Comparison of ENCODE assay signal across 8 mouse cellular contexts in genomic region chr17:26916711-26917482, GRCm38 (mm10). TPM values are rescaled to one million over a fixed set of nuclear protein-coding genes. Genes with fewer than 3 reads are reported as not detected.
A peak's percentile ranks its signal among the peaks of the same experiment; 100 is the strongest.
DNase-seq lines count a peak whose midpoint lies in the region; ATAC-seq and TF ChIP-seq lines count a peak whose summit lies in the region.

Kifc5b (plus strand) TSS chr17:26917091.

- peak within 1 kb of the TSS; percentile 83 for H3K4me3 ChIP-seq in hindbrain, embryonic 10.5 days
- H3K4me3 ChIP-seq in lung, postnatal 0 days (ENCODE audit: low read depth, low read length) = peak within 1 kb of the TSS; percentile 61

- H3K4me2 ChIP-seq in lung, postnatal 0 days (replicated peaks; ENCODE audit: low read depth, low read length) = peak within 1 kb of the TSS; percentile 81

- ATAC-seq in frontal cortex, adult (ENCODE audit: low TSS enrichment) = peak; percentile 100
- ATAC-seq in lung, postnatal 0 days = peak; percentile 100

- TF ChIP-seq CTCF in lung, postnatal 0 days (IDR thresholded peaks at IDR 0.05) = peak; percentile 100

- H3K4me1 ChIP-seq in hindbrain, embryonic 10.5 days (replicated peaks) = peaks cover 13% of the 10 kb centered on the region
- H3K4me1 ChIP-seq in lung, postnatal 0 days (ENCODE audit: insufficient read depth, low read depth, low read length) = no peaks in the 10 kb centered on the region

- no peak within 1 kb of the TSS for H3K9ac ChIP-seq in lung, postnatal 0 days (replicated peaks; ENCODE audit: low read depth)

- peak within 1 kb of the TSS; percentile 92 for H3K27ac ChIP-seq in hindbrain, embryonic 10.5 days
- no peak within 1 kb of the TSS for H3K27ac ChIP-seq in lung, postnatal 0 days (ENCODE audit: low read length)

- peak; percentile 100 for DNase-seq in MN1 (ENCODE audit: low spot score)
- DNase-seq in cerebellum, adult 9-10 months = peak; percentile 100
- DNase-seq in hindbrain, embryonic 10.5 days (ENCODE audit: low spot score) = peak; percentile 100
- DNase-seq in layer of hippocampus, adult 9-11 months = peak; percentile 99
- DNase-seq in lung, postnatal 0 days (ENCODE audit: low spot score) = peak; percentile 99
- DNase-seq in ovary, postnatal 14 days (ENCODE audit: low spot score) = peak; percentile 100
- peak; percentile 99 for DNase-seq in thymus, postnatal 14 days

- H3K36me3 ChIP-seq in hindbrain, embryonic 10.5 days = peaks cover 16% of the 10 kb centered on the region
- H3K36me3 ChIP-seq in lung, postnatal 0 days (ENCODE audit: insufficient read depth, low read length) = no peaks in the 10 kb centered on the region

- H3K9me3 ChIP-seq in hindbrain, embryonic 10.5 days = no peaks in the 10 kb centered on the region
- no peaks in the 10 kb centered on the region for H3K9me3 ChIP-seq in lung, postnatal 0 days (ENCODE audit: low read length)

- no peak for TF ChIP-seq EP300 in lung, postnatal 0 days (IDR thresholded peaks at IDR 0.05)

- WGBS in hindbrain, embryonic 10.5 days = under 1% methylated on average over 72 of the region's 72 CpGs
- under 1% methylated on average over 55 of the region's 72 CpGs for WGBS in lung, postnatal 0 days

- H3K27me3 ChIP-seq in hindbrain, embryonic 10.5 days (ENCODE audit: insufficient read depth, poor library complexity, severe bottlenecking) = no peaks in the 10 kb centered on the region
- no peaks in the 10 kb centered on the region for H3K27me3 ChIP-seq in lung, postnatal 0 days (replicated peaks; ENCODE audit: insufficient read depth, low read length)

RNA-seq across cellular contexts. Expression of gene Kifc5b, which starts in this region (rescaled TPM):
- polyA plus RNA-seq in hindbrain, embryonic 10.5 days (2016; fragmentation: Nextera tagmentation; extraction: Ambion mirVana) = 9.2 and 12.0 TPM in 2 replicates
- 0.35 and 0.44 TPM in 2 replicates for polyA plus RNA-seq in lung, postnatal 0 days (2015; fragmentation: Nextera tagmentation; extraction: Ambion mirVana)

Comparison
In these comparisons a context has a peak if more than half of its experiments do, and no peak if none do; other contexts are left out.
1. Peak in DNase-seq, ATAC-seq, H3K4me3 ChIP-seq and H3K4me2 ChIP-seq in lung, postnatal 0 days; RNA of the gene not detected or under 1 TPM.